Mouse (Mus musculus) bone marrow macrophage, adult 2 months (primary cell): Measurements from ENCODE around the gene Kif14.

ENCODE experiments used
- CTCF ChIP-seq: IDR thresholded peaks from 2 replicates; pipeline ENCODE4 v1.5.1; 2012; ENCODE audit warnings: low read depth, mild to moderate bottlenecking, low read length, moderate library complexity
- POLR2A ChIP-seq: IDR thresholded peaks from 2 replicates; pipeline ENCODE4 v1.6.1; 2012; ENCODE audit warnings: mild to moderate bottlenecking, low read depth, low read length, borderline replicate concordance

DNA sequence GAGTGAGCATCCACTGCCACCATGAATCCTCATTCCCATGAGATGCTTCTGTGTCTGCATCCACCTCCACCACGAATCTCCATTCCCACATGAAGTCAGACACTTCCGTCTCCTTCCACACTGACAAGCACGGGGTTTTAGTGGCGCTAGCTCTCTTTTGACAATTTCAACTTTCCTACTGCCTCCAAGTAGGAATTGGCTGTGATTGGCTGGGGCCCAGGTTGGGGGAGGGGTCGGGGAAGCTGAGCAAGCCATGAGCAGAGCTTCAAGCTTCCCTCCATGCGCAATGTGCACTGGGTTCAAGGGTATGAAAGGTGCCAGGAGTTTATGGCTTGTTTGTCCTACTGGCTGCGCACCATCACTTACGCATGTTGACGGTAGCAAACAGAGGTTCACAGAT lies 93.6 kb downstream of the Kif14 start:
- TF ChIP-seq CTCF (no peak), POLR2A (no peak)
